Mouse (Mus musculus): ENCODE results near the gene Casp7. TPM values are rescaled to one million over a fixed set of nuclear protein-coding genes. Genes with fewer than 3 reads are reported as not detected.

Casp7 gene
- polyA plus RNA-seq, 1 experiment from 2014 or later = 21.5 TPM

DNA sequence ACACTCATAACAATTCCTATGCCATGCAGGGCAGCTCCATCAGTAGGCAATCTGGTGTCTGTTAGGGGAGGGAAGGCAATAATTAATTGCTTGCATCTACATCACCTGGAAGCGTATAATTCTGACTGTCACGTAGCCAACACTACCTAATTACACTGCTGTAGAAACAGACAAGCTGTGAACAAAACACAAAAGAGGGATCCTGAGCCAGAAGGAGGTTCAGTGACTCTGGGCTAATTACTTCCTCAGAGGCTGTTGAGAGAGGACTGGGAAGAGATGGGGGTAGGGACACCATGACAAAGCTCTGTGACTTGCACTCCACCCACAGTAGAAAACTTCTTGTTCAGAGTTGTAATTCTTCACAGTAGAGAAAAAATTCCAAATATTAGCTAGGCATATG lies 79.6 kb downstream of the Casp7 start:
- H3K9me3 ChIP-seq (ENCODE audit: control insufficient read depth, low read length) = no peaks in the 10 kb centered on the region
- no peak overlapping the region for H3K9ac ChIP-seq (ENCODE audit: low read depth, low read length)
- H3K4me2 ChIP-seq (ENCODE audit: low read depth, low read length) = no peak overlapping the region
- DNase-seq (ENCODE audit: low spot score) (peak; percentile 54), ATAC-seq (ENCODE audit: low read depth) (peak; percentile 74; the same call in 1 of the 2 replicates)
- H3K4me1 ChIP-seq (ENCODE audit: control insufficient read depth, insufficient read depth, low read length) = 0 out of 2 replicates have a peak, but pooled peaks cover 3% of the 10 kb centered on the region
- H3K4me3 ChIP-seq (ENCODE audit: low read depth, low read length) = no peak overlapping the region
- no peaks in the 10 kb centered on the region for H3K27me3 ChIP-seq (replicated peaks; ENCODE audit: control insufficient read depth, insufficient read depth, low read length)
- no peaks in the 10 kb centered on the region for H3K36me3 ChIP-seq (ENCODE audit: control insufficient read depth, insufficient read depth, low read length)
- no peak overlapping the region for H3K27ac ChIP-seq (replicated peaks; ENCODE audit: low read depth, low read length)
- 39% methylated on average over 2 of the region's 2 CpGs for WGBS

GRCm38 (mm10) chr19:56477253-56477652 lies 80.3 kb downstream of the Casp7 start:
- Histone ChIP-seq H3K27me3 (replicated peaks; ENCODE audit: control insufficient read depth, insufficient read depth, low read length) (no peaks in the 10 kb centered on the region), H3K27ac (replicated peaks; ENCODE audit: low read depth, low read length) (no peak overlapping the region), H3K36me3 (ENCODE audit: control insufficient read depth, insufficient read depth, low read length) (no peaks in the 10 kb centered on the region), H3K9me3 (ENCODE audit: control insufficient read depth, low read length) (no peaks in the 10 kb centered on the region), H3K4me2 (ENCODE audit: low read depth, low read length) (no peak overlapping the region), H3K4me3 (ENCODE audit: low read depth, low read length) (no peak overlapping the region), H3K9ac (ENCODE audit: low read depth, low read length) (no peak overlapping the region), H3K4me1 (ENCODE audit: control insufficient read depth, insufficient read depth, low read length) (no peaks in the 10 kb centered on the region)
- DNase-seq (ENCODE audit: low spot score) (no peak), ATAC-seq (ENCODE audit: low read depth) (no peak)
- WGBS = 83% methylated on average over 5 of the region's 5 CpGs

DNA sequence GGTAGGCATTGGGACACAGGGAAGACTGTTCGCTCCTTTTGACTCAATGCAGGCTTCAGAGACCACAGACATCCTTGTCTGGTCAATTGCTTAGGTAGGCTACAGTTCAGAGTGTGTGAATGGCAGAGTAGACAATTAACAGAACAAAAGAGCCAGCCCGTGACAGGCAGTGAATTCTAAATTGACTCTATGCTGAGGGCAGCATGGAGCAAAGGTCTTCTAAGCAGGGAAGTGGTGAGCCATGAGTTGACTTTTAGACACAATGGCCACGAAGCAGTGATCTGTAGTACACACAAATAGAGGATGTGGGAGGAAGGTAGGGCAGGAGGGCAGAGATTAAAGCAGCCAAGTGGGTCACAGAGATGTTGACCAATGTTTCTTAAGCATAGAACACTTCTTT lies 80.9 kb downstream of the Casp7 start:
- 74% methylated on average over 3 of the region's 3 CpGs for WGBS
- ATAC-seq (ENCODE audit: low read depth) = no peak
- Histone ChIP-seq H3K27ac (replicated peaks; ENCODE audit: low read depth, low read length) (no peak overlapping the region), H3K27me3 (replicated peaks; ENCODE audit: control insufficient read depth, insufficient read depth, low read length) (no peaks in the 10 kb centered on the region), H3K9ac (ENCODE audit: low read depth, low read length) (no peak overlapping the region), H3K4me3 (ENCODE audit: low read depth, low read length) (no peak overlapping the region), H3K9me3 (ENCODE audit: control insufficient read depth, low read length) (no peaks in the 10 kb centered on the region), H3K4me2 (ENCODE audit: low read depth, low read length) (no peak overlapping the region), H3K4me1 (ENCODE audit: control insufficient read depth, insufficient read depth, low read length) (no peaks in the 10 kb centered on the region), H3K36me3 (ENCODE audit: control insufficient read depth, insufficient read depth, low read length) (no peaks in the 10 kb centered on the region)
- DNase-seq (ENCODE audit: low spot score) = no peak

GRCm38 (mm10) chr19:56484630-56485375 lies 87.9 kb downstream of the Casp7 start:
- Histone ChIP-seq H3K27me3 (replicated peaks; ENCODE audit: control insufficient read depth, insufficient read depth, low read length) (no peaks in the 10 kb centered on the region), H3K4me2 (ENCODE audit: low read depth, low read length) (no peak overlapping the region), H3K4me1 (ENCODE audit: control insufficient read depth, insufficient read depth, low read length) (peaks cover 7% of the 10 kb centered on the region; the same call in 1 of the 2 replicates), H3K27ac (replicated peaks; ENCODE audit: low read depth, low read length) (no peak overlapping the region), H3K9me3 (ENCODE audit: control insufficient read depth, low read length) (no peaks in the 10 kb centered on the region), H3K9ac (ENCODE audit: low read depth, low read length) (no peak overlapping the region), H3K4me3 (ENCODE audit: low read depth, low read length) (no peak overlapping the region), H3K36me3 (ENCODE audit: control insufficient read depth, insufficient read depth, low read length) (no peaks in the 10 kb centered on the region)
- no peak for DNase-seq (ENCODE audit: low spot score)
- 62% methylated on average over 13 of the region's 13 CpGs for WGBS
- no peak for ATAC-seq (ENCODE audit: low read depth)

DNA sequence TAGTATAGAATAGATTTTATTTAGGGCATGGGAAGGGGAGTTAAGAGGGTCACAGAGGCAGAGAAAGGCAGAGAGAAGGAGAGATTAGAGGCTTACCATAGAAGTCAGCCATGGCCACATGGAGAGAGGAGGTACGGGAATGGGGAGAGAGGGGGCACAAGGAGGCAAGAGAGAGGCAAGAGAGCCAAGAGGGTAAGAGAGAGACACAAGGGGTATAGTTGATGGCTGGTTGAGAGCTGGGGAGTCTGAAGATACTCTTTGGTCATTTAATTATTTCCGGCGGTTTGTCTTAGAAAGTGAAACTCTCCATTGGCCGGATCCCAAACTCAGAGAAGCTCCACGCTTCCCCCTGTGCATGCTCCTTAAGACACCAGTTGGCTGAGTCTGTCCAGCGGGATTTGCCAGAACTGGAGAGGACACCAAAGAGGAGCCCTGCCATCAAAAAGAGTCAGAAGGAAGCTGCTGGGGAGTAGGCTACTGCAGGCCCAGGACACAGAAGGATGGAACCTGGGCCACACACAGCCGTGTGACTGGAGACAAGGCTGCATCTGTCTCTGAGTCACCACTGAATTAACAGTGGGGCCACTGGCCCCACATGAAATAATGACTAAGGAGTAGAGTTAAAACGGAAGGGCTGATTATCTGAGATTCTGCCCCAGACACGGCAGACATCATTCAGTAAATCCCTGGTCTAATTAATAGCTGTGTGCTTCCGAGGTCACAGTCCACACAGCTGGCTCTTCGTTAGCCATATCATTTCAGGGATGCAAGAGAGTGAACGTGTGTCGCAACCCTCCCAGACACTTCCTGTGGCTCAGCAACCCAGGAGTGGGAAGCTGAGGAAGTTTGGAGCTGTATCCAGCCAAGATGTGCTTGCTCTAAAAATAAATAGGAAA lies 88.7 kb downstream of the Casp7 start:
- Histone ChIP-seq H3K27me3 (replicated peaks; ENCODE audit: control insufficient read depth, insufficient read depth, low read length) (no peaks in the 10 kb centered on the region), H3K4me2 (ENCODE audit: low read depth, low read length) (no peak overlapping the region), H3K27ac (replicated peaks; ENCODE audit: low read depth, low read length) (no peak overlapping the region), H3K4me3 (ENCODE audit: low read depth, low read length) (no peak overlapping the region), H3K9ac (ENCODE audit: low read depth, low read length) (no peak overlapping the region), H3K36me3 (ENCODE audit: control insufficient read depth, insufficient read depth, low read length) (no peaks in the 10 kb centered on the region), H3K4me1 (ENCODE audit: control insufficient read depth, insufficient read depth, low read length) (peaks cover 7% of the 10 kb centered on the region; the same call in 1 of the 2 replicates), H3K9me3 (ENCODE audit: control insufficient read depth, low read length) (no peaks in the 10 kb centered on the region)
- 60% methylated on average over 13 of the region's 13 CpGs for WGBS
- ATAC-seq (ENCODE audit: low read depth) = no peak; the same call in 1 of the 2 replicates
- DNase-seq (ENCODE audit: low spot score) = peak; percentile 46

GRCm38 (mm10) chr19:56486926-56487325 lies 90.0 kb downstream of the Casp7 start:
- no peak overlapping the region for H3K27ac ChIP-seq (replicated peaks; ENCODE audit: low read depth, low read length)
- 81% methylated on average over 7 of the region's 7 CpGs for WGBS
- no peak for ATAC-seq (ENCODE audit: low read depth)

GRCm38 (mm10) chr19:56487339-56487738 lies 90.4 kb downstream of the Casp7 start:
- peaks cover 7% of the 10 kb centered on the region; the same call in 1 of the 2 replicates for H3K4me1 ChIP-seq (ENCODE audit: control insufficient read depth, insufficient read depth, low read length)
- WGBS = 81% methylated on average over 2 of the region's 2 CpGs
- no peaks in the 10 kb centered on the region for H3K27me3 ChIP-seq (replicated peaks; ENCODE audit: control insufficient read depth, insufficient read depth, low read length)
- no peaks in the 10 kb centered on the region for H3K9me3 ChIP-seq (ENCODE audit: control insufficient read depth, low read length)
- no peak overlapping the region for H3K4me2 ChIP-seq (ENCODE audit: low read depth, low read length)
- no peak overlapping the region for H3K4me3 ChIP-seq (ENCODE audit: low read depth, low read length)
- ATAC-seq (ENCODE audit: low read depth) = no peak
- no peak overlapping the region for H3K9ac ChIP-seq (ENCODE audit: low read depth, low read length)
- H3K27ac ChIP-seq (replicated peaks; ENCODE audit: low read depth, low read length) = no peak overlapping the region
- DNase-seq (ENCODE audit: low spot score) = no peak
- H3K36me3 ChIP-seq (ENCODE audit: control insufficient read depth, insufficient read depth, low read length) = no peaks in the 10 kb centered on the region

More at GRCm38 (mm10) chr19:56486926-56487325, 90.0 kb downstream of the Casp7 start:
- DNase-seq (ENCODE audit: low spot score) = no peak
- H3K4me3 ChIP-seq (ENCODE audit: low read depth, low read length) = no peak overlapping the region
- no peak overlapping the region for H3K4me2 ChIP-seq (ENCODE audit: low read depth, low read length)
- no peaks in the 10 kb centered on the region for H3K27me3 ChIP-seq (replicated peaks; ENCODE audit: control insufficient read depth, insufficient read depth, low read length)
- peaks cover 7% of the 10 kb centered on the region; the same call in 1 of the 2 replicates for H3K4me1 ChIP-seq (ENCODE audit: control insufficient read depth, insufficient read depth, low read length)
- H3K36me3 ChIP-seq (ENCODE audit: control insufficient read depth, insufficient read depth, low read length) = no peaks in the 10 kb centered on the region
- no peak overlapping the region for H3K9ac ChIP-seq (ENCODE audit: low read depth, low read length)
- no peaks in the 10 kb centered on the region for H3K9me3 ChIP-seq (ENCODE audit: control insufficient read depth, low read length)

DNA sequence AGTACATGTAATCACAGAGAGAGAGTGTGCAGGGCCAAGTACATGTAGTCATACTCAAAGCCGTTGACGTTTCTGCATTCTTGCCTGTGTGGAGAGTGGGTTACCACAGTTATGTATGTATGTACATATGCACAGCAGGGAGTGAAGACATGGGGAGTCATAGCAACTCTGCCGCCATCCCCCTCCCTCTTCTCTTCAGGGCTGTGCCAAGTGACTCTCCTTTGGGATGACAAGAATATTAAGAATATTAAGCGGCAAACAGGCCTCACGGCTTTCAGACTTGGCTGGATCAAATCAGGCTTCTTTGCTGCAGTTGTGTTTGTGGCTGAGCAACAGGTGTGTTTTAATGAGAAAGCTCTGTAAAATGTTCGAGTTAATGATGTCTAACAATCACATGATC lies 92.7 kb downstream of the Casp7 start:
- Histone ChIP-seq H3K27ac (replicated peaks; ENCODE audit: low read depth, low read length) (no peak overlapping the region), H3K4me3 (ENCODE audit: low read depth, low read length) (no peak overlapping the region), H3K4me1 (ENCODE audit: control insufficient read depth, insufficient read depth, low read length) (peaks cover 4% of the 10 kb centered on the region; the same call in 1 of the 2 replicates), H3K9me3 (ENCODE audit: control insufficient read depth, low read length) (no peaks in the 10 kb centered on the region), H3K9ac (ENCODE audit: low read depth, low read length) (no peak overlapping the region), H3K27me3 (replicated peaks; ENCODE audit: control insufficient read depth, insufficient read depth, low read length) (no peaks in the 10 kb centered on the region), H3K4me2 (ENCODE audit: low read depth, low read length) (no peak overlapping the region), H3K36me3 (ENCODE audit: control insufficient read depth, insufficient read depth, low read length) (no peaks in the 10 kb centered on the region)
- 56% methylated on average over 6 of the region's 6 CpGs for WGBS
- no peak for ATAC-seq (ENCODE audit: low read depth)
- peak; percentile 59 for DNase-seq (ENCODE audit: low spot score)

Measured in embryonic facial prominence, embryonic 14.5 days (tissue).